Mouse (Mus musculus): ENCODE measurements around the gene Bach1.

Gene Bach1

GRCm38 (mm10) chr16:87737842-87738639, 39.3 kb downstream of the Bach1 start:
- no peak for DNase-seq (ENCODE audit: low spot score in 2 of 2)

- no peak for DNase-seq (ENCODE audit: low spot score in 2 of 2)
These were observed 42.4 kb downstream of the Bach1 start for GRCm38 (mm10) chr16:87741034-87741715.

GRCm38 (mm10) chr16:87743661-87744060, 44.9 kb downstream of the Bach1 start:
- DNase-seq (ENCODE audit: low spot score in 2 of 2): no peak

GRCm38 (mm10) chr16:87744338-87744737, 45.6 kb downstream of the Bach1 start:
- no peak for DNase-seq (ENCODE audit: low spot score in 2 of 2)

GRCm38 (mm10) chr16:87745192-87745945, 46.6 kb downstream of the Bach1 start:
- no peak for DNase-seq (ENCODE audit: low spot score in 2 of 2)

GRCm38 (mm10) chr16:87746728-87747127, 48.0 kb downstream of the Bach1 start:
- DNase-seq (ENCODE audit: low spot score in 2 of 2): peak; percentile 40 to 44

GRCm38 (mm10) chr16:87751243-87751642, 52.5 kb downstream of the Bach1 start:
- DNase-seq (ENCODE audit: low spot score in 2 of 2): no peak

- DNase-seq (ENCODE audit: low spot score in 2 of 2): no peak
These were observed 53.7 kb downstream of the Bach1 start for GRCm38 (mm10) chr16:87752482-87752881.

GRCm38 (mm10) chr16:87754858-87755257, 56.1 kb downstream of the Bach1 start:
- peak in 1 of 2 experiments; percentile 34 for DNase-seq (ENCODE audit: low spot score in 2 of 2)

- DNase-seq (ENCODE audit: low spot score in 2 of 2): no peak
These were observed 57.2 kb downstream of the Bach1 start for GRCm38 (mm10) chr16:87755915-87756314.

- DNase-seq (ENCODE audit: low spot score in 2 of 2): no peak
These were observed 59.3 kb downstream of the Bach1 start for GRCm38 (mm10) chr16:87758016-87758415.

- DNase-seq (ENCODE audit: low spot score in 2 of 2): no peak
These were observed 65.9 kb downstream of the Bach1 start for GRCm38 (mm10) chr16:87764668-87765109.

GRCm38 (mm10) chr16:87765984-87766383, 67.2 kb downstream of the Bach1 start:
- DNase-seq (ENCODE audit: low spot score in 2 of 2): no peak

GRCm38 (mm10) chr16:87770576-87770975, 71.8 kb downstream of the Bach1 start:
- DNase-seq (ENCODE audit: low spot score in 2 of 2): no peak

- DNase-seq (ENCODE audit: low spot score in 2 of 2): no peak
These were observed 73.2 kb downstream of the Bach1 start for GRCm38 (mm10) chr16:87771926-87772325.

GRCm38 (mm10) chr16:87774398-87774797, 75.7 kb downstream of the Bach1 start:
- DNase-seq (ENCODE audit: low spot score in 2 of 2): no peak

GRCm38 (mm10) chr16:87777373-87777772, 78.6 kb downstream of the Bach1 start:
- DNase-seq (ENCODE audit: low spot score in 2 of 2): no peak

- no peak for DNase-seq (ENCODE audit: low spot score in 2 of 2)
These were observed 82.9 kb downstream of the Bach1 start for GRCm38 (mm10) chr16:87781637-87782036.

Measured in frontal cortex, postnatal 25 days (tissue).